Mouse (Mus musculus): ENCODE data around the gene Fbxw11. TPM values are rescaled to one million over a fixed set of nuclear protein-coding genes. Genes with fewer than 3 reads are reported as not detected.

Fbxw11 gene
- 10 to 100 TPM; 58.5 to 69.6 TPM for polyA plus RNA-seq (2017; shearing (Covaris generic))

DNA sequence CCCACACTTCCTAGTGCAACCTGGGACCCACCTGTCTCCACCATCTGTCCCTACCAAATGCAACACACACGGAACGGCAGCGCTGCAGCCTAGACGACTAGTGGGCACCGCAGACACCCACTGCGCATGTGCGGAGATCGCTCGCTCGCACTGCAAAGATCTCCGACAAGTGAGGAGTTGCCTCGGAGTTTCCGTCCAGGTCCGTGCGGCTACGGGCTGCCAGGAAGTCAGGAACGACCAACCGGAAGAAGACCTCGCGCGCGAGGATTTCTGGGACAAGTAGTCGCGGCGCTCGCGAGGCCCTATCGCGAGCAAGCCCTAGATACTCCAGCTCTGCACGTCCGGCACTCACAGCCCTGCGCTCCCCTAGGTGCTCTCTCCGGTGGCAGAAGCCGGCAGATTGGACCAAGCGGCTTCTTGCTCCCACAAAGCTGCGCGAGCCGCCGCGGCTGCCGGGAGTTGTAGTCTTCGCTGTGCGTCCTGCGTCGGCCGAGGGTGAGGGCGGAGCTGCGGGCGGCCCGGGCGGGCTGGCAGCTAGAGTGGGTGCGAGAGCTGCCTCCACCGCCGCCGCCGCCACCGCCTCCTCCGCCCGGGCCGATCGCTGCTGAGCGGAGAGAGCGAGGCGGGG lies at the start of gene Fbxw11:
Gene Fbxw11 (plus strand): TSS at position 476 of the 628 bp plus-strand sequence.

Other genes starting within 250 kb of the Fbxw11 start
- 1 to 10 TPM; 7.4 to 7.7 TPM for gene Ubtd2, start 187.4 kb upstream of the Fbxw11 start, polyA plus RNA-seq (2017; shearing (Covaris generic))
- 1 to 10 TPM; 1.4 to 2.4 TPM for gene Efcab9, start 110.6 kb upstream of the Fbxw11 start, polyA plus RNA-seq (2017; shearing (Covaris generic))
- gene Stk10, start 109.4 kb upstream of the Fbxw11 start, polyA plus RNA-seq (2017; shearing (Covaris generic)) = 100 to 1,000 TPM; 163 to 258 TPM
- not detected for gene Smim23, start 181.9 kb downstream of the Fbxw11 start, polyA plus RNA-seq (2017; shearing (Covaris generic))

Data from activated CD4-positive, CD25-positive, alpha-beta regulatory T cell (primary cell).